Mouse (Mus musculus) left cerebral cortex, postnatal 14 days (tissue): ENCODE data around the gene Bloc1s4. TPM values are rescaled to one million over a fixed set of nuclear protein-coding genes. Genes with fewer than 3 reads are reported as not detected.
"Not testable (repeated sequence)": the region's sequence is repeated elsewhere in the genome, so short reads cannot be mapped to it uniquely, and the experiment has no call there.

Experiments used
- DNase-seq, 2 experiments: peaks; one replicate each; pipeline ENCODE4 v3.0.0; 2021 to 2022; ENCODE audit warnings: low spot score in 2 of 2, mixed read lengths in 1 of 2
- intact Hi-C: fragments of 180-260 bp; cut with DNase I; formaldehyde crosslinking; loops from one replicate; pipeline ENCODE4 v1.15.1; 2025
- long read RNA-seq, 2 experiments: library from polyadenylated mRNA; stranded (forward); transcript quantifications; one replicate each; pipeline ENCODE4 v2.0.0; 2021
- total RNA-seq, 2 experiments: library from RNA; stranded (reverse); gene quantifications; 2 replicates each; pipeline ENCODE4 v1.2.3; 2021

Gene Bloc1s4
- 10 to 100 TPM; 17.1 to 18.8 TPM for total RNA-seq
- long read RNA-seq, experiment 1, transcript Bloc1s4-201 (1 exons, 1,273 nt), result major isoform, 29 of 29 reads
- long read RNA-seq, experiment 1, partial matches to known transcripts, result 0 of 29 reads
- long read RNA-seq, experiment 1, other reads (novel, unspliced or antisense), result 0 of 29 reads
- long read RNA-seq, experiment 2, transcript Bloc1s4-201 (1 exons, 1,273 nt), result major isoform, 27 of 27 reads
- long read RNA-seq, experiment 2, partial matches to known transcripts, result 0 of 27 reads
- long read RNA-seq, experiment 2, other reads (novel, unspliced or antisense), result 0 of 27 reads

- peak; percentile 93 to 96 for DNase-seq
- intact Hi-C loops, result loop anchor here (10.0 kb wide), 2 partner anchors 164 to 764 kb away; no protein-coding TSS in a partner anchor
These were observed at the start of gene Bloc1s4 for GRCm38 (mm10) chr5:36748536-36749061. Bloc1s4 (minus strand) TSS chr5:36748650.

- DNase-seq, result no peak
- intact Hi-C loops, result no loop called here
These were observed 48.8 kb upstream of the Bloc1s4 start for GRCm38 (mm10) chr5:36797291-36797690.

- peak; percentile 93 to 94 for DNase-seq
- intact Hi-C loops, result not testable (repeated sequence)
These were observed 48.0 kb upstream of the Bloc1s4 start, which contains the start of gene Mrfap1 for GRCm38 (mm10) chr5:36796296-36797014. Mrfap1 (minus strand) TSS chr5:36796772.

GRCm38 (mm10) chr5:36795647-36796295 is 47.3 kb upstream of the Bloc1s4 start:
- intact Hi-C loops, result not testable (repeated sequence)

GRCm38 (mm10) chr5:36791861-36792260 is 43.4 kb upstream of the Bloc1s4 start:
- intact Hi-C loops, result no loop called here
- no peak for DNase-seq

More at GRCm38 (mm10) chr5:36795647-36796295, 47.3 kb upstream of the Bloc1s4 start:
- peak; percentile 66 to 73 for DNase-seq

GRCm38 (mm10) chr5:36786052-36786451 is 37.6 kb upstream of the Bloc1s4 start:
- intact Hi-C loops, result no loop called here

GRCm38 (mm10) chr5:36779512-36779911 is 31.1 kb upstream of the Bloc1s4 start:
- intact Hi-C loops, result no loop called here
- no peak for DNase-seq

More at GRCm38 (mm10) chr5:36786052-36786451, 37.6 kb upstream of the Bloc1s4 start:
- DNase-seq, result no peak

- intact Hi-C loops, result no loop called here
- no peak for DNase-seq
These were observed 30.5 kb upstream of the Bloc1s4 start for GRCm38 (mm10) chr5:36778901-36779300.

GRCm38 (mm10) chr5:36777186-36777585 is 28.7 kb upstream of the Bloc1s4 start:
- intact Hi-C loops, result no loop called here
- no peak for DNase-seq

GRCm38 (mm10) chr5:36776021-36776575 is 27.6 kb upstream of the Bloc1s4 start:
- intact Hi-C loops, result no loop called here
- no peak for DNase-seq

- no peak for DNase-seq
- intact Hi-C loops, result no loop called here
These were observed 26.9 kb upstream of the Bloc1s4 start for GRCm38 (mm10) chr5:36775317-36775716.

GRCm38 (mm10) chr5:36772586-36772985 is 24.1 kb upstream of the Bloc1s4 start:
- intact Hi-C loops, result no loop called here
- DNase-seq, result no peak

GRCm38 (mm10) chr5:36769603-36770002 is 21.2 kb upstream of the Bloc1s4 start:
- no peak for DNase-seq
- intact Hi-C loops, result no loop called here

- DNase-seq, result no peak
- intact Hi-C loops, result no loop called here
These were observed 18.7 kb upstream of the Bloc1s4 start for GRCm38 (mm10) chr5:36766958-36767703.

GRCm38 (mm10) chr5:36759848-36760247 is 11.4 kb upstream of the Bloc1s4 start:
- intact Hi-C loops, result no loop called here
- no peak for DNase-seq

GRCm38 (mm10) chr5:36757033-36757432 is 8.6 kb upstream of the Bloc1s4 start:
- intact Hi-C loops, result no loop called here
- peak in 1 of 2 experiments; percentile 23 for DNase-seq

GRCm38 (mm10) chr5:36750119-36751078 is 1.9 kb upstream of the Bloc1s4 start:
- no peak for DNase-seq
- intact Hi-C loops, result no loop called here
